Mouse (Mus musculus) c-Kit-positive CD71-positive TER-119-negative erythroid progenitor cells, embryonic 14.5 days (primary cell): Measurements from ENCODE around the gene Gas2l3.

Experiments
- DNase-seq: peaks from one replicate; pipeline ENCODE4 v3.0.0-alpha.2; 2013; ENCODE audit warnings: low read depth

The Gas2l3 gene

DNA sequence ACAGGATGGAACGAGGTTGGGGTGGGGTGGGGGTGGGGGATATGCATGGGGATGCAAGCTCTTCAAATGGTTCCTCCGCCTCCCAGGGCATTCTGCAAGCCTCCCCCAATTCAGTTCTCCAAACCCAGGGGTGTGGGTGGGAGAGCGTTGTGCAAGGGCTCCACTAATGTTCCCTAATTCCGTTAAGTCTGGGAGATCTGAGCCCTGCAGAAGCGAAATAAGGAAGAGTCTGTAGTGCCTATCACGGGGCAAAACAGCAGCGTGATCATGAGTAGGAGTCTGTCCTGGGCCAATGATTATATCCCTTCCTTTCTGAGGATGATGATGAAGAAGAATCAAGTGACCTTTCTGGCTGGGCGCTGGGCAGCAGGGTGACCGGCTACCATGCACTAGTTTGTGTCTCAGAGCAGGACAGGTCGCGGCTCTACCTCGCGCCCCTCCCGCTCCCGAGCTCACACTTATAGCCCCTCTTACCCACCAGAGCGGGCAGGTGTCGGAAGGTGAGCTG is 598 bp downstream of the Gas2l3 start:
- DNase-seq, result no peak

DNA sequence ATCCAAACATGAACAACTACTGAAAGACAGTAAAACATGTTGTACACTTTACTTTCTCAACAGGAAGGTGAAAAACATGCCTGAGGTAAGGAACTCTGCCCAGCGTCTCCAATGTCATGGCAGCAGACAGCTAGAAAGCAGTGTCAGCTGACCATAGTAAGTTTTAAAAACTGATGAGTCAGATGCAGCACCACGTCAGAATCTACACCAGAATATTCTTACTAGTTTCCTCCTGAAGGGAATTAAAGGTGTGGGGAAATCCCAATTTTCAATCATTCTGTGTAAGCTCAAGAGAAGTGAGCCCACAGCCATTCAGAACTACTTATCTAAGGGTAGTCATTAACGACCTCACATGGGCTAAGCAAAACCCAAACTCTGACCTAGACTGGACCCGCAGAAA is 1.1 kb downstream of the Gas2l3 start:
- DNase-seq, result no peak

DNA sequence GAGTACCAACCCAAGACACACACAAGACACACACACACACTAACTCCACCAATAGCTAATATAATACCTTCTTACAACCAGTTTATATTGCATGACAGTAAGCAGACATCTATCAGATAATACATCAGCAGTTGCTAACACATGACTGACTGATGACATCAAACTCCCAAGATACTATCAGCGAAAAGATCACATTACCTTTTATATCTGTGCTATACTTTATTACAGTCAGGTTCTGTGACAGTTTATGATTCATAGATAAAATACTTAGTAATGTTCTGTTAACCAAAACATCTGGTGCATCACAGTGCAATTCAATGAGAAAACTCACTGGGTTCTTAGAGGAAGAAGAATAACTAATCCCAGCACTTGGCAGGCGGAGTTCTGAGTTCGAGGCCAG is 1.8 kb downstream of the Gas2l3 start:
- no peak for DNase-seq

DNA sequence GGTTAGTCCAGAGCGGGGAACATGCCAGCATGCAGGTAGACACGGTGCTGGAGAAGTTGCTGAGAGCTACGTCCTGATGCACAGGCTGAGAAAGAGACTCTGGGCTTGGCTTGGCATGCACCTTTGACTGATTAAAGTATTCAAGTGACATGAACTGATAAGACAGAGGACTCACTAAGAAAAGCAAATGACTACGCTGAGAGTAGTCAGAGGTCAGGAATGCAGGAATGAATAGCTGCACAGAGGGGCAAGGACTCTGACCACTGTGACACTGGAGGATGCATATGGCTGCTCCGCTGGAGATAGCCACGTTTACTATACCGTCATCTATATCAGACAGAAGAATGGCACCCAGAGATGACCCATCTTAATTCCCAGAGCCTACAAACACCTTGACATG is 4.4 kb downstream of the Gas2l3 start:
- no peak for DNase-seq

DNA sequence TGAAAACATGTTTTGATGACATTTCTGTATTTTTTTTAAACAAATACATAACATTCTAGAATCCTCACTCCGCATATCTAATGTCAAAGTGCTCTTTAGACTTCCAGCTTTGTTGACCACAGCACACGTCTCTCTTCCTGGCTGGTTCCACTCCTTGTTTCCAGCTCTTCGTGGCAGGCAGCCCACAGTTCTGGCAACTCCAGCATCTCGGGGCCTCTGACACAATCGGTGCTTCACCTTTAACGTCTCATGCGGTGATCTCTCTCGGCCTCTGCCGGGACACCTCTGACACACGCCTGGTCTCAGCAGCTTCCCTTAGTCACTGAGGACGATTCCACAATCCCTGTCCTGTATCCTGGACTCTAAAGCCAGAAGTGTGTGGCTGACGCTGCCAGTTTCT is 5.8 kb downstream of the Gas2l3 start:
- no peak for DNase-seq

DNA sequence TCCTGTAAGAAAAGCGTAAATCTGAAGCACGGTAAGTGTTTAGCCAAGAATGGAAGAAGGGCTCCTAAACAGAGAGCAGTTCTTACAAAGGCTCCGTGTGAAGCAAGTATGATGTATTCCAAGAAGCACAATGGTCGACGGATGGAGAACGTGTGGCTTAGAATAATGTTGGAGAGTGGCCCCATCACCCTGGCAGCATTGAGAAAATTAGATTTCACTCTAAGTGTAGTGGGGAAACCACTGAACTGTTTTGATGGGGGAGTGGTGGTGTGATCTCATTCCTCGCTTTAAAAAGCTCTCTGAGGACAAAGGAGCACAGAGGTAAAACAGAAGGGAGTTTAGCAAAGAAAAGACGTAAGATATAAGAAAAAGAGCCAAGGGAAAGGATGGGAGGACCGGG is 6.3 kb downstream of the Gas2l3 start:
- DNase-seq, result no peak

DNA sequence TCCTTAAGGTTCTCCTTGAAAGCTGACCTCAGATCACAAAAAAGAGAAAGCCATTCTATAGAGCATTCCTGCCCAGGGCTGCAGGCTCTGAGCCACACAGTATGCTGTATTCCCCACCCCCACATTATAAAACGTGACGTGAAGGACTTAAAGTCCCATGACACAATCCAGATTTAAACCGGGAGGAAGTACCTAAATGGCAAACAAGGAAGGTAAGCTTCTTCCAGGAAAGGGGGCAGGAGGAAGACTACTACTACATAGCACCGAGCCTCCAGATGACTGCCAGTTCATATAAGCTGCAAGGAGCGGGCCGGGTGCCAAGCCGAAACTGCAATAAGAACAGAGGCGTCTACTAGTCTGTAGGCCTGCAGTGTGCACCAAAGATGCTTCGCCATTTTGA is 7.8 kb downstream of the Gas2l3 start:
- DNase-seq, result no peak

DNA sequence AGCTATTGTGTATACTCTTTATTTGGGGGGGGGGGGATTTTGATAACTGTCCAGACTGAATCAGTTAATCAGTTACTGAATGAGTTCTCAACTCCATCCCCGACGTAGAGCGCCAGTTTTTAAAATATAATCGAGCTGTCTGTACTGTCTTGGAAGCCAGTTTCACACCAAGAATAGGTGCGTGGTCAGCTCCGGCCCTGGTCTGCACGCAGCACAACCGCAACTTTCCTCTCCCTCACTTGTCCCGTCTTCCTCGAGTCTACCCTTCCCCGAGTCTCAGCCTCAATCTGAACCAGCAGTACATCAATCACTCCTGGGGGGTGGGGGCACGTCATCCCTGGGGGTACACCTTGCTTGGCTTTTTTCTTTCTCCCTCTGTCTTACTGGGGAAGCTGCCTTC is 8.4 kb downstream of the Gas2l3 start:
- no peak for DNase-seq

DNA sequence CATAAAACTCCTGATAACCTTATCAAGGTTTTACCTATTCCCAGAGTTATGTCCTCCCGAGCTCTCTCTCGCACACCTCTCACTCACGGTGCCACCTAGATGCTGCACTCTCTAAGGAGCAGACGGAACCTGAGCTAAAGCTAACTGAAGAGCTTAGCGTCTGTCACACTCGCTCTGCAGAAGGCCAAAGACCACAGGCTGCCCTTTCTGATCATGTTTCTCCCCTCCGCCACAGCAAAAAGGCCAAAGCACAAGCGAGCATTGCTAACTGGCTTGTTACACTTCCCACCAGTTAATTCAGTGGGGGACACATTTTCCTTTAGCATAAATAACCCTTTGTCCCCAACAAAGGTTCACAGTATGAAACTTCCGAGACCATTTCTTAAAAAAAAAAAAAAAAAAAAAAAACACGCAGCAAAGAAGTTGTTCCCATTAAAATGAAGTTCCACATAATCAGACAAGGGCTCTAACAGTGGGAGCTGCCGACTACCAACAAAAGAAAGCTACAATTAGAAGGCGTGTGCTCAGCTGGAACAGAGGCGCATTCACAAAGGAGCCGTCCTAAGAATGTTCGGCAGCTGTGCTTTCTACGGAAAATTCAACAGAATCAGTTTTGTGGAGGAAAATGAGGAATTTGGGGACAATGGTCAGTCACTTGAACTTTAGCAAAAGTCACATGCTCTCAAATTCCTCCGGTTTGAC is 9.1 kb downstream of the Gas2l3 start:
- no peak for DNase-seq

DNA sequence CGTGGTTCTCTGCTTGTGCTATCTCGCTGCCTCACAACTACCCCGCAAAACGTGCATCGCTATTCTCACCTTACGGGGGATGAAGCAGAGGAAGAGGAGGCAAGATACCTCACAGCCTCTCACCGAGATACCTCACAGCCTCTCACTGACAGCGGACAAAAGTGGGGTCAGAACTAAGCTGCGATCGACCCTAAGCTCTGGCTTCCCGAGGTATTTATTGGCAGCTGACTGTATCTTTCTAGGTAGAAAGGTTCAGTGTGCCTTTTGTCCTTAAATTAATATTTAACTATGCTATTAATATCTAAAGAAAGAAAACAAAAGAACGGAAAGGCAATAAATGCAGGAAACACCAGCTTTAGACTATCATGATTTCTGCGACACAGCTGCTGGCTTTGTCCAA is 11.0 kb downstream of the Gas2l3 start:
- no peak for DNase-seq

DNA sequence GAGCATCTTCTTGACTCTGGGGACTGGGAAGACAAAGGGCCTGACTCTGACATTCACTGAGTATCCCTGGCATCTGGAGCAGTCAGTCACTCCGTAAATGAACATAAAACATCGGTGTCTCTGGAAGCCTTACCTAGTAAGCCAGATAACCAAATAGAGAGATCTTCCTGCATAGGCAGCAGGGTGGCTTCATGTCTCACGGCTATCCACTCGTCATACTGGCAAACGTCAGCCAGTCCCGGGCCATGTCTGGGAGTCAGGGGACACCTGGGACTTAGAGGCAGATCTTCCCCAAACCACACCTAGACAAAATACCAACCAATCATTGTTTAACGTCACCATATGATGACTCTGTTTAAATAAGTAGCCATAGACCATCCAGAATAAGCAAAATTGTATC is 13.0 kb downstream of the Gas2l3 start:
- DNase-seq, result no peak

DNA sequence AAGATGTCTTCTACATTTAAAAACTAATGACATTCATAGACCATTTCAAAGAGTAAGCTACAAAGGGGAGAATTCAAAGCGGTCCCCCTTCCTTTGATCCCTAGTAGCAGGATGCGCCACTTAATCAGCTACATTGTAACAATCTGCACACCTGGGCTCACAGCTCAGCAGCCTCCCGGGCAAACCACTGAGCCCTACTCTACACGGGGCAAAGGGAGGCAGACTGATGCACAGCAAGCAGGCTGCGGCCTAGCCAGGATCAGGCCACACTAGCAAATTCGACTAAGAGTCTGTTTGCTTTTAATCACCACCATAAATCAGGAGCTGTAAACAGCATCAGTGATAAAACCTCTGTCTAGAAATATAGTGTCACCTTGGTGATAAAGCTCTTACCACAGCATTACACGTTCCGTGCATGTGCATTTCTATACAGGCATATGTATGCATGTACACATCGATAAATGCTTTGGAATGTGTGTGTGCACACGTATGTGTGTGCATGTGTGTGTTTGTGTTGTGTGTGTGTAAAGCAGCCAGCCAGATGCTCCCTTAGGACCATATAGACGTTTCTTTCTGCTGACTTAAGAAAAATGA is 18.9 kb downstream of the Gas2l3 start:
- DNase-seq, result no peak

DNA sequence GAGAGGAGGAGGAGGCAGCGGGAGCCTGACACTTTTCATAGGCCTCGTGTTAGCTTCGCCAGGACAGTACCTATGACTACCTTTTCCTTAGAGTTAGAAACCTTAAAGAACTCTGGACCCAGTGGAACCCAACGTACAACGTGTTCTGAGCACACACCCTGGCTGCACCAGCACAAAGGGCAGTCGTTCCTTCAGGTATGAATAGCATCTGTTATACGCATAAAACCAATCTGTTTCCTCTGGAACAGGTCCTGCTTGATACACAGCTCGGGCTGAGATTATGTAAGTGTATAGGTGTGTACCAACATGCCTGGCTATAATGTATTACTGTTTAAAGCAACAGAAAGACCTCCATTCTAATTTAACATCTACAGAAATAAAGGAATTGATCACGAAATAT is 19.6 kb downstream of the Gas2l3 start:
- DNase-seq, result no peak

DNA sequence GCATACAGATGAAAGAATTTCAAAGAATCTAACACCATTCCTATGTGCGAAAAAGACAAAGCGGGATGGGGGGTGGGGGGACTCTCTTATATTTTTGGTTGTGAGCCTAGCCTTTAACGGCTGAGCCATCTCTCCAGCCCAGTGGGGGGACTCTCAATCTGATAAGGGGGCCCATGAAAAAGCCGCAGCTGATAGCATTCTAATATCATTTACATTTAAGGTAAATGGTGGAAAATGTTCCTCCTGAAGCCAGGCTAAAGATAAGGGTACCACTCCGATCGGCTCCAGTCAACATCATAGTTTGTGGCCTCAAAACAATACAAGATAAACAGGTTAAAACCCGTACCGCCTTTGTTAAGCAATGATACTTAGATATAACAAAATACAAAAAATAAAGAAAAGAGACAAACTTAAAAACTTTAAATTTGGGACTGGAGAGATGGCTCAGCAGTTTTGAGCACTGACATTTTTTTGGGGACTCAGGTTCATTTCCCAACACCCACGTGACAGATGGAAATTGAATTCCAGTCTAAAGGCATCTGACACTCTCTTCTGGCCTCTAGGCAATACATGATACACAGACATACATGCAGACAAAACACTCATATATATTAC is 20.5 kb downstream of the Gas2l3 start:
- peak; percentile 35 for DNase-seq

DNA sequence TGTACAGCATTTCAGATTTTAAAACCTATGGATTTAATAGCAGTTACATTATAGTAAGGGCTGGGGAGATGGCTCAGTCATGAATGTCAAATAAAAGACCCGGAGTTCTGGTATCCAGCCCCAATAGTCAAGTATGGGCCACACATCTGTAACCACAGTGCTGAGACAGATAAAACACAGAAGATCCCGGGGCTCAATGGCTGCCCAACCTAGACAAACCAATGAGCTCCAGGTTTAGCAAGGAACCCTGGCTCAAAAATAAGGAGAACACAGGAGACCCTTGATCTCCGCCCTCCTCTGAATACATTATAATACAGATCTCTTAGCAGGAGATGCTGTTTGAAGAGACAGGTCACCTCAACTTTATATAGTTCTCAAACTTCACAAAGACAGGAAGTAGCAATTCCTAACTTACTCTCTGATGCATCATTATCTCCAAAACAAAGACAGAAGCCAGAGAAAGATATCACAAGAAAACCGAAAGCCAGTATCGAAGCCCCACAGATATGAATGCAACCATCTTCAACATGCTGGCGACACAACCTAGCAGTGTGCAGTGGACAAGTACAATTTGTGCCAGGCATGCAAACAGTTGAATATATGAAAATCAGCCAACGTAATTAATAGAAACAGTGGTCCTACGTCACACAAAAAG is 21.1 kb downstream of the Gas2l3 start:
- DNase-seq, result peak; percentile 76

DNA sequence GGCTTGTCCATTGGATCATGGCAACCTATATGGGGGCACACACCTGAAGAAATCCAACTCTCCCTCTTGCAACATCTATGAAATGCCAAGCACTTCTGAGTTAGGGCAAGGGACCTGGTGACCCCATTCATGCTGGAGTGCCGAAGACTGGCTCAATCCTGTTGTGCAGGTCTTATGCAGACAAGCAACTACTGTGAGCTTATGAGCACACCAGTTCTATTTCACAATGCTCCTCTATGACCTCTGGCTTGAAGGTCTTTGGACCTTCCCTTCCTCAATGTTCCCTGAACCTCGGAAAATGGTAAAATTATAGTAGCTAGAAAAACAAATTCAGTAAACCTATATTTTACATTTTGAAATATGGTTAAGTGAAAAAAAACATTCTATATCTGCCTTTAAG is 25.8 kb downstream of the Gas2l3 start:
- DNase-seq, result no peak

DNA sequence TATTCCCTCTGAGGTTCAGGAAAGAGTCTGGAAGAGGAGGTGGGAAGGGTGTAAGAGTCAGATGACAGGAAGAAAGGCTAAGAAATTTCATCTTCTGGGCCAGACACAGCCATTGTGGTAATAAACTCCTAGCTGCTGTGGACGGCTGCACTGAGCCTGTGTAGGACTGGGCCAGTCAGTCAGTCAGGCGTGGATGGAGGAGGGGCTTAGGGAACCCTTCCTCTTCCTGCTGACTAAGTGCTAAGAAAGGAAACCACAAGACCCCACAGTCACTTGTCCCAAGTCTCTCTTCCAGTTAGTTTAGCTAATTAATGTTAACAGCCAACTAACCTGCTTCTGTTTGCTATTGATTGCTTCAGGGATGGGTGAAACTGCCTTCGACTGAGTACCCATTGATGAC is 28.3 kb downstream of the Gas2l3 start:
- no peak for DNase-seq

DNA sequence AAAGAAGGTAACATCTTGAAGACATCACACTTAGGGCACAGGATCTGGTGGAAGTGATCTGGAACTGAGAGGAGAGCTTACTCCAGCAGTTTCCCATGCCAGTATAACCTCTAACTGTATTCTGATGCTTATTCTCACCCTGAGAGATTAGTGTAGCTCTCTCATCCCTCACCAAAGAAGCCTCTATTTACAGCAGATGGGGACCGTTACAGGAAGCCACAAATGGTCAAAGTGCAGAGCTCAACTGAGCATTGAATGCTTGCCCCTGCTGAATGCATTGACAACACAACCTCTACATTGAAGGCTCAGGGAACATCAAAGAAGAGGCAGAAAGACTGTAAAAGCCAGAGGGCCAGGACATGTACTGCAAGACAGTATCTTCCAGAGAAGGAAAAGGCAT is 36.2 kb downstream of the Gas2l3 start:
- DNase-seq, result no peak

DNA sequence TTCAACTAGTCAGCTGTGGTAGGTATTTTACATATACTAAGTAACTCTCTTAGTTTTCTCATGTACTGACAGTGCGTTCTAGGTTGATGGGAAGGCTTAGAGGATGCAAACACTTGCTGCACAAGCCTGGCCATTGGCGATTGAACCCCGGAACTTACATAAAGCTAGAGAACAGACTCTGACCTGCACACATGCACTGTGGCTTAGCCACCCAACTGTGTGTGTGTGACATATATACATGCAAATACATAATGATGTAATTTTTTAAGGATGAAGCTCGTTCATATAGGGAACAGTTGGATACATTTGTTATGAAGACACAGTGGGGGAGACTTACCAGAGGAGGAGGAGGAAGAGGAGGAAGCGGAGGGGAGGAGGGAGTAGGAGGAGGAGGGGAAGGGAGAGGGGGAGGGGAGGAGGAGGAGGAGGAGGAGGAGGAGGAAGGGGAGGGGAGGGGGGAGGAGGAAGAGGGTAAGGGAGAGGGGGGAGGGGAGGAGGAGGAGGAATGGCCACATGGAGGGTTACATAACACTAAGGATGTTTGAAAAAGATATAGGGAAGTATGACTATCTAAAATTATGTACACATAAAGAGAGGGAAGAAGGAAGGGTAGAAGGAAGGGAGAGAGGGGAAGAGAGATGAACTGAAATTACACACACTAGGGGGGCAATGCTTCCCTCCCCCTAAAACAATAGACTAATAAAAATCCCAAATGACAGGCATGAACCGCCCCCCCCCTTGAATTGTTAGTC is 36.9 kb downstream of the Gas2l3 start:
- no peak for DNase-seq

DNA sequence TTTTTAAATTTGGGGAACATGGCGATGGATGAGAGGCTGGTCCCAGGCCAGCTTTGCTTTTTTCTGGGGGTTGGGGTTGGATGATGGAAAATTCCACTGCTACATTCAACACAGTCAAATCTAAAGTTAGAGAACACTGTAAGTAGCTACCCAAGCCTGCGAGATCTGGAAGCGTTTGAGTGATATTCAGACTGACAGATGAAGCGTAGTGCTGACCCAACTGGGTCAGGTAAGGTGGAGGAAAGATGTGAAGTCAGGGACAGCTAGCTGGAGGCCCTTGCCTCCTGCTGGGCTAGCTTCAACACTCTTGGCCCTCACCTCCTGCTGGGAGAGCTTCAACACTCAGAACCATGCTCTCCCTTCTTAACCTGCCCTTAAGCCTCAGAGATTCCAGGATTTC is 38.8 kb downstream of the Gas2l3 start:
- no peak for DNase-seq

DNA sequence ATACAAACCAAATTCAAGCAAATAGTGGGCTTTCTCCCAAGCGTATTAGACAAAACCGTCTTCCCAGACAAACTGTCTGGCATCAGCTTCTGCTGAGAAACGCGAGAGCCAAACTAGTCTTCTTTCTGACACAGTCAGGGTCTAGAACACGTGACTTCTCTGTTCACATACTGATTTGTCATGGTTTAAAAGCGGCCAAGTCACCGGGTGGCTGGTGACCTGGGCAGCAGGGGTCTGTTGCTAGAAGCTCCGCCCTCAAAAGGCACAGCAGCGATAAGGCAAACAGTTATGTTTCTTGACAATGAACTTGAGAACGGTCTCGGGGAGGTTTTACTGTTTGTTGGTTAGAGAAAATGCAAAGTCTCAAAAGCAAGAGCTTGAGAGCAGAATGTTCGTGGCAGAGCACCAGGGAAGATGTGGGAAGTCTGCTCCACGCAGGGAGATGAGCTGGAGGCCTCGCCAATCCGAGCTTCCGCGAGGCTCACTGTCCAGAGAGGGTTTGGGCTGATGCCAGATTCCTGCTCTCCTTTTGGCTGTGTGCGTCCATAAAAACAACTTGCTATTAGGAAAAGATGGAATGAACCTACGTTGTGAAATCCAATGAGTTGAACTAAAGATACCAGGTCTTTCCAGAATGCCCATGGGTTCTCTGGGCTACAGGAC is 43.0 kb downstream of the Gas2l3 start:
- no peak for DNase-seq

DNA sequence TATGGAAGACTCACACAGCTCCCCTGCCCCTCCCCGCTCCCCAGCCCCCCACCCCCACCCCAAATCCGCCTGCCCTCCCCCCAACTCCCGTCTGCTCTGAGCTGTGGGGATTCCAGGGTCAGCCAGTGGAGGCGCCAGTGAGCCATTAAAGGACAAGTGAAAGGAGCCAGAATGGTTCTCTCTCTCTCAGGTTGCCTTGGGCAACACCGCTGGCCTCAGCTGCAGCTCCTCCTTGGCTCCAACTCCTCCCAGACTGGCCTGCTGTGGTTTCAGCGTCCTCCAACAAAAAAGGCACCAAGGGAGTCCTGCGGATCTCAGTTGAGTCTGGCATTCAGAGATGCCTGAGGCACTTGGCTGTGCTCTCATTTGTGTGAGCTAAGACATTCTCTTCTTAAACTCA is 47.9 kb downstream of the Gas2l3 start:
- DNase-seq, result peak; percentile 23
